Mouse (Mus musculus): ENCODE measurements around the gene Htra3. TPM values are rescaled to one million over a fixed set of nuclear protein-coding genes. Genes with fewer than 3 reads are reported as not detected.

The Htra3 gene
- polyA plus RNA-seq, 1 experiment from 2014 or later = 10.4 TPM

DNA sequence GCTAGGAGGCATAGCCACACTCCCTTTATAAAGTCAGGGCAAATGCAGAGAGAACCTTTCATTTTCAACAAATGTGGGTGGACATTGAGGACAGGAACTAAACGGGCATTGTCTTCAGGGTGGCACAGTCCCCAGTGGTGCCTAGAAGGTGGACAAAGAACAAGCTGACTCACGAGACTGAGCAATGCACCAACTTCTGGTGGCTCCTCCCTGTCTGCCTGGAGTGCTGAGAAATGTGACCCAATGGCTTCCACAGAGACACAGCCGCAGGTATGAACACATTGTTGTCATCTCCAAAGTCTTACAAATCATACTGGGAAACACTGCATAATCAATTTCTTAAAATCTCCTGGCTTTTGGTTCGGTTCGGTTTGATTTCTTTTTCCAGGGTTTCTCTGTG is 37.9 kb upstream of the Htra3 start:
- no peak for ATAC-seq
- 81% methylated on average over 5 of the region's 5 CpGs for WGBS

DNA sequence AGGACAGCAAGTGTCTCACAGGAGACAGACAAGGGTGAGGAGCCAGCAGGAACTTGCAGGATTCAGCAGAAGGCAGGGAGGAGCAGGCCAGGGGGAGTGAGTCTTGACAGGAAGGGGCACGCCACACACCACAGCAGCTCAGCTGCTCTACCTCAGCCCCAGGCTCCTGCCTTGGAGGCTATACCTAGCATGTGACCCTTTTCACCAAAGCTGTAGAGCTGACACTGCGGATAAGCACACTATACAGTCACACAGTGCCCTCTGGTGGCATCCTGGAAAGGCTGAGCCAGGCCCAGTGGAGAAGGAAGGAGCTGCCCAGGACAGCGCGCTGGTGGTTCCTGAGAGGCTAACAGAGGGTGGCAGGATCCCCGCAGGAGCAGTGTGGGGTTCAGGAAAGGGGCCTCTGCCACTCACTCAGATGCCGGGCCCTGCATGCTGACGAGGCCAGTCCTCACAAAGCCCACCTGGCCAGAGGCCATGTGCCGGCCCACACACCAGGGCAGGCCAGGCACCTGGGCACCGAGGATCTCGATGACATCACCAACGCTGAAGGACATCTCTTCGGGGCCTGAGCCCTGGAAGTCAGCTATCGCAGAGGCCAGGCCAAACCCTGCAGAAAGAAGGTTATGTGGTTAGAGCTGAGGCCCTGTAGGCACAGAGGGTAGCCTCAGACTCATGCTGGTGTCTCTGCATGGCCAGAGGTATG is 34.2 kb upstream of the Htra3 start:
- H3K4me2 ChIP-seq (replicated peaks) = no peak overlapping the region
- no peaks in the 10 kb centered on the region for H3K36me3 ChIP-seq
- H3K4me3 ChIP-seq (replicated peaks) = no peak overlapping the region
- ATAC-seq = peak; percentile 94
- H3K9ac ChIP-seq (replicated peaks) = no peak overlapping the region
- no peak overlapping the region for H3K27ac ChIP-seq
- no peaks in the 10 kb centered on the region for H3K27me3 ChIP-seq
- no peaks in the 10 kb centered on the region for H3K4me1 ChIP-seq (replicated peaks)
- 52% methylated on average over 13 of the region's 13 CpGs for WGBS
- H3K9me3 ChIP-seq = no peaks in the 10 kb centered on the region

More for the DNA sequence above, 37.9 kb upstream of the Htra3 start:
- H3K36me3 ChIP-seq = no peaks in the 10 kb centered on the region
- no peaks in the 10 kb centered on the region for H3K4me1 ChIP-seq (replicated peaks)
- H3K9me3 ChIP-seq = no peaks in the 10 kb centered on the region
- H3K27me3 ChIP-seq = no peaks in the 10 kb centered on the region
- H3K9ac ChIP-seq (replicated peaks) = no peak overlapping the region
- no peak overlapping the region for H3K4me3 ChIP-seq (replicated peaks)
- H3K4me2 ChIP-seq (replicated peaks) = no peak overlapping the region
- H3K27ac ChIP-seq = no peak overlapping the region

DNA sequence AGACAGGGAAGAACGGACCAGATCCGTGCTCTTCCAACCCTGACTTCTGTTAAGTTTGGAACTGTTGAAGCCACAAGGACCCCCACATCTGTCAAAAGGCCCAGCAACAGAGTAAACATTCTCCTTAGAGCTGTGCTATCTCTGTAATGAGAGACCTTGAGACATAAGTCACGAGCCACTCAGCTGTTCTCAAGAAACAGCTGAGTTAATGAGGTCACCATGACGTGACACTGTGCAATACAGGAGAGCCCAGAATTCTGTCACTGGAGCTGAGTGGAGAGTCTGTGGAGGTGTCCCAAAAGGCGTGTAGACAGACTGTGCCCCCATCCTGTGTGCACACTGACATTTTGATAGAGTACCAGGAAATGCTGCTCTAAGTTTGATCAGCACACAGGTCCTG is 32.9 kb upstream of the Htra3 start:
- H3K4me2 ChIP-seq (replicated peaks) = no peak overlapping the region
- H3K4me3 ChIP-seq (replicated peaks) = no peak overlapping the region
- 79% methylated on average over 5 of the region's 5 CpGs for WGBS
- no peaks in the 10 kb centered on the region for H3K36me3 ChIP-seq
- no peak overlapping the region for H3K27ac ChIP-seq
- H3K27me3 ChIP-seq = no peaks in the 10 kb centered on the region
- ATAC-seq = no peak
- no peaks in the 10 kb centered on the region for H3K4me1 ChIP-seq (replicated peaks)
- no peaks in the 10 kb centered on the region for H3K9me3 ChIP-seq
- H3K9ac ChIP-seq (replicated peaks) = no peak overlapping the region

DNA sequence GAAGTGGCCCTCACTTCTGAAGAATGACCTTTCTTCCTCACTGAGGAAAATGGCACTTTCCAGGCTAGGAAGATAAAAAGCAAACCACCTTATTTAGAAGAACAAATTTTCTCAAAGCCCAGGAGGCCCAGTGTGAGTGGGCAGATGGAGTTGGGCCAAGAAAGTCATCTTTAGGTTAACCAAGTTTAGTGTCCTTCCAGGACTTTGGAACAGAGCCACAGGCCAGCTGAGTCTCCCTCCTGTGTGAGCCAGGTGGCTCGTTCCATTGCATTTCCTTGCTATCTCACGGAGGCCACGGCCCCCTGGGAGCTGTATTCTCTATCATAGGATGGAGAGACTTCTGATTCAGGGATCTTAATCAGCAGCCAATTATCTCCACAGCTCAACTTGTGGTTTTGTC is 31.3 kb upstream of the Htra3 start:
- Histone ChIP-seq H3K4me2 (replicated peaks) (no peak overlapping the region), H3K4me1 (replicated peaks) (no peaks in the 10 kb centered on the region), H3K9ac (replicated peaks) (no peak overlapping the region), H3K4me3 (replicated peaks) (no peak overlapping the region), H3K27ac (no peak overlapping the region), H3K9me3 (no peaks in the 10 kb centered on the region), H3K36me3 (no peaks in the 10 kb centered on the region), H3K27me3 (no peaks in the 10 kb centered on the region)
- no peak for ATAC-seq
- WGBS = 76% methylated on average over 3 of the region's 3 CpGs

DNA sequence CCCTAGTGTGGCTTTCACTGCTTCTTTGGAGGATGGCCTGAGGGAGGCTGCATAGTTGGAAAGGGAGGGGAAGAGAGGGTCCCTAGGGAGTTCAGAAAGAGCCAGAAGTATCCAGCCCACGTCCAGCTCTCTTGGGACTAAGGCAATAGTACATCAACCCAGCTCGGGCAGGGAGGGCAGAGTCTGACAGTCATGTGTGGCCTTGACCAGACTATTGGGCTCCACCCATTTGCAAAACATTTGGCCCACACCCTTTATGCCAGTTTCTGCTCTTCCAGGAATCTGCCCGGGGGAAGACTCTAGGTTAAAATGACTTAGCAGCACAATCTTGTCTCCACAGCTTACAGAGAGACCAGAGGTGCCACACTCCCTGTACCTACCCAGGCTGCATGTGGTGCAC is 30.9 kb upstream of the Htra3 start:
- Histone ChIP-seq H3K4me3 (replicated peaks) (no peak overlapping the region), H3K4me1 (replicated peaks) (no peaks in the 10 kb centered on the region), H3K27me3 (no peaks in the 10 kb centered on the region), H3K36me3 (no peaks in the 10 kb centered on the region), H3K9me3 (no peaks in the 10 kb centered on the region), H3K27ac (no peak overlapping the region), H3K4me2 (replicated peaks) (no peak overlapping the region), H3K9ac (replicated peaks) (no peak overlapping the region)
- ATAC-seq = no peak
- WGBS = 76% methylated on average over 3 of the region's 3 CpGs

DNA sequence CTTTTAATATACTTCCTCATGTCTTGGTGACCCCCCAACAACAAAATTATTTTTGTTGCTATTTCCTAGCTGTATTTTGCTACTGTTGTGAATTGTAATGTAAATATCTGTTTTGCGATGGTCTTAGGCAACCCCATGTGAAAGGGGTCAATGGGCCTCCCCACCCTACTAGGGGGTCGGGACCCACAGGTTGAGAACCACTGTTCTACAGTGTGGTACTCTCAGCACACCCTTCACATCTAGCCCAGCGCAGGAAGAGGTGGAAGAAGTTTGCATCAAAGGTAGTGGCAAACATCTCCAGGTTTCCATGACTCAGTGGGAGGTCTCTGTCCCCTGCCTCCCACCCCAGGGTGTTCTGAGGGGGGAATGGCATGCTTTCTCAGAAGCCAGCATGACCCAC is 25.8 kb upstream of the Htra3 start:
- 83% methylated on average over 3 of the region's 3 CpGs for WGBS
- no peaks in the 10 kb centered on the region for H3K9me3 ChIP-seq
- no peaks in the 10 kb centered on the region for H3K36me3 ChIP-seq
- H3K4me3 ChIP-seq (replicated peaks) = no peak overlapping the region
- no peak for ATAC-seq
- H3K9ac ChIP-seq (replicated peaks) = no peak overlapping the region
- no peak overlapping the region for H3K4me2 ChIP-seq (replicated peaks)
- no peak overlapping the region for H3K27ac ChIP-seq
- H3K4me1 ChIP-seq (replicated peaks) = no peaks in the 10 kb centered on the region
- H3K27me3 ChIP-seq = no peaks in the 10 kb centered on the region

DNA sequence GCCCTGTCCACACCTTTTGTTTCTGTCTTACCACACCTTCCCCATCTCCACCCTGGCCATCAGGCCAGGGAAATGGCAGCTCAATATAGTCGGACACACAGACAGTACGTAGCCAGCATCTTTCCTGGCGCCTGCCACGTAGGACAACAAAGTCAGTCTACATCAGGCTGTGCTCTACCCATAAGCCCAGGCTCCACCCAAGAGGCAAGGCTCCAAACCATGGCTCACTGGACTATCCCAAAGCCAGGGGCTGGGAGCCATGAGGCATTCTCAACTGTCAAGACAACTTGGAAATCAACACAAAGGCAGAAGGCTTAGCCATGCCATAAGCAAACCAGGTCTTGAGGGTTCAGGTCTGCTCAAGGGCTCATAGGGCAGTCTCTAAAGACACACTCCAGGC is 24.2 kb upstream of the Htra3 start:
- Histone ChIP-seq H3K4me2 (replicated peaks) (no peak overlapping the region), H3K27ac (no peak overlapping the region), H3K36me3 (no peaks in the 10 kb centered on the region), H3K4me1 (replicated peaks) (no peaks in the 10 kb centered on the region), H3K9ac (replicated peaks) (no peak overlapping the region), H3K4me3 (replicated peaks) (no peak overlapping the region), H3K9me3 (no peaks in the 10 kb centered on the region), H3K27me3 (no peaks in the 10 kb centered on the region)
- no peak for ATAC-seq
- 90% methylated on average over 4 of the region's 4 CpGs for WGBS

DNA sequence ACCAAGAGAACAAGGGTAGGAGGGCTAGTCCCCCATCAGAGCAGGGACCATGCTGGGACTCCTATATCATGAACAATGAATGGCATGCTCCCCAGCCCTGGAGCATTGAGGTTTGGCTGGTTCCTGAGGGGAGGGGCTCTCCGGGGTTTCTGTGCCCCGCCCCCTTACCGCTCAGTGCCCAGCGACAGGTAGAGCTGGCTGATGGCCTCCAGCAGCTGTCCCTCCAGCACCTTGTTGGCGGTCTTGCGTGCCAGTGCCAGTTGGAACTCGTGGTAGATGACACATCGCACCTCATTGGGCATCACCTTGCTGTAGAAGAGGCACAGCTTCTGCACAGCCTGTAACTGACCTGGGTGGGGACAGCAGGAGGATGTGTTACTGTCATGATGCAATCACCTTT is 23.6 kb upstream of the Htra3 start:
- WGBS = 88% methylated on average over 8 of the region's 8 CpGs
- no peaks in the 10 kb centered on the region for H3K27me3 ChIP-seq
- no peaks in the 10 kb centered on the region for H3K36me3 ChIP-seq
- H3K27ac ChIP-seq = no peak overlapping the region
- ATAC-seq = no peak
- H3K9me3 ChIP-seq = no peaks in the 10 kb centered on the region
- no peak overlapping the region for H3K4me2 ChIP-seq (replicated peaks)
- H3K4me3 ChIP-seq (replicated peaks) = no peak overlapping the region
- no peaks in the 10 kb centered on the region for H3K4me1 ChIP-seq (replicated peaks)
- no peak overlapping the region for H3K9ac ChIP-seq (replicated peaks)

DNA sequence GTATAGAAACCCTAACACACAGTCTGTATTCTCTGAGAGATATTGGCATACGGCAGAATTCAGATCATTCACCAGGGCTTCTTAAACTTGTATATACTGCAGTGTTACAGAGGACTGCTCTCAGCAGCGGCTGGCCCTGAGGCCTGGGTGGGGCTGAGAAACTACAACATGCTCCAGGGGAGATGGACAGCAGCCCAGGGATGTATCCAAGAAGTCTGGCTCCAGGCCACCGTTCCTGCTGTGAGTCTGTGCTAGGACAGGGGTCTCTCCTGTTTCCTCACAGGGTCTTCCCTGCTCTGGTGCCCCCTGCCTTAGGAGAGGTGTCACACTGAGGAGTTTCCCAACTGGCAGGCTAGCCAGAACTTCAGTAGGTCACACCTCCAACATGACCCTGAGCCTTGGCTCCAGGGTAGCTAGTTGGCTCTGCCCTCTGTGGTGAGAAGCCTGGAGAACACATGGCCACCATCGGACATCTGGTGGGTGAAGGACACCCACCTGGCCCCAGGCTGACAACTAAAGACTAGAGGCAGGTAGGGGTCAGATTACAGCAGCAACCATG is 23.1 kb upstream of the Htra3 start:
- Histone ChIP-seq H3K27me3 (no peaks in the 10 kb centered on the region), H3K9me3 (no peaks in the 10 kb centered on the region), H3K27ac (no peak overlapping the region), H3K9ac (replicated peaks) (no peak overlapping the region), H3K4me3 (replicated peaks) (no peak overlapping the region), H3K4me2 (replicated peaks) (no peak overlapping the region), H3K36me3 (no peaks in the 10 kb centered on the region), H3K4me1 (replicated peaks) (no peaks in the 10 kb centered on the region)
- no peak for ATAC-seq
- WGBS = 80% methylated on average over 4 of the region's 4 CpGs

DNA sequence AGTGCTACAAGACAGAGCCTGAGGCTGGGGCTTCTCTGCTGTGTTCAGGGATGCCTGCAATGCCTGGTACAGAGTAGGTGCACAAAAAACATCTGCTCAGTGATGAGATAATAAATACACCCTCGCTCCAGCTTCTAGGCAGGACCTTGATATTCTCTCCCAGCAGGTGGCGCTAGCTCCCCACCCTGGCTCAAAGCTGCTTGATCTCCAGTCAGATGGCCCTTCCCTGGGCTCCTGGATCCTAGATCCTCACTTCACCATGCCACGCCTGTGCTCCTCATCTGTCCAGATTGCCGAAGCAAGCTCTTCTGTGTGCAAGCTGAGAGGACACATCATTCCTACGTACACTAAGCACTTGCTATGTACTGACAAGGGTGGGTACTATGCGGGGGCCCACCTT is 21.5 kb upstream of the Htra3 start:
- Histone ChIP-seq H3K36me3 (no peaks in the 10 kb centered on the region), H3K9ac (replicated peaks) (no peak overlapping the region), H3K4me1 (replicated peaks) (no peaks in the 10 kb centered on the region), H3K4me2 (replicated peaks) (no peak overlapping the region), H3K9me3 (no peaks in the 10 kb centered on the region), H3K27ac (no peak overlapping the region), H3K27me3 (no peaks in the 10 kb centered on the region), H3K4me3 (replicated peaks) (no peak overlapping the region)
- no peak for ATAC-seq
- 47% methylated on average over 6 of the region's 6 CpGs for WGBS

DNA sequence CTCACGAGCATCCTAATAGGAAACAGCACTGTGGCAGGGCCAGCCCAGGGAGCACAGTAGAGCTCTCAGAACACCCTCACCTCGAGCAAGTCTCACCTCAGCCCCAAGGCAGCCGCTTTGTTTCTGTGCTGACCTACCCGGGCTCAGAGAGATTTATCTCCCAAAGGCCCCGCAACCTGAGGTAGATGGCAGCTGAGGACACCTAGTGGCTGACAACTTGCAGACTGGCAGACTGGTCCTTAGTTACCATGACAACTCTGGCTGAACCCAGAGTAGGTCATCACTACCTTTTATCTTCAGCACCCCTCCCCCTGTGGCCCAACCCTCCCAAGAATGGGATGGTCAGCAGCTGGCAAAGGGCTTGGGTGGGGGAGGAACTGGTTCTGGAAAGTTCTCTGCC is 16.2 kb upstream of the Htra3 start:
- 0 out of 2 replicates have a peak, but pooled peaks have one; percentile 27 for ATAC-seq
- WGBS = 20% methylated on average over 5 of the region's 5 CpGs

DNA sequence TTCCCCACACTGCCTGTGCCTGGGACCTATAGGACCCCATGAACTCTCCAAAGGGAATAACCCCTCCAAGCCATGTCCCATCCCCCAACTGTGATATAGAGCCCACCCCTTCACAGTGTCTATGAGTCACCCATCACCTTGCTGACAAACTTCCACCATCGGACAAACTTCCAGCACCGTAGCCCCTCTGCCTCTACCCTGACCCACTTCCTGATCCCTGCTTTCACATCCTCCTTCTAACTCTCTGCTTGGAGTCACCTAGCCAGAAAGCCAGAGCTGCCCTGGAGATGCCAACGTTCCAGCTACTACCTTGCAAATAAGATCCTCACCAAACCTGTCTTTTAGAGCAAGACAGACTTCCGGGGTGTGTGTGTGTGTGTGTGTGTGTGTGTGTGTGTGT is 14.1 kb upstream of the Htra3 start:
- Histone ChIP-seq H3K9me3 (no peaks in the 10 kb centered on the region), H3K36me3 (no peaks in the 10 kb centered on the region), H3K27me3 (no peaks in the 10 kb centered on the region), H3K27ac (no peak overlapping the region), H3K4me1 (replicated peaks) (no peaks in the 10 kb centered on the region), H3K4me2 (replicated peaks) (no peak overlapping the region), H3K9ac (replicated peaks) (no peak overlapping the region), H3K4me3 (replicated peaks) (no peak overlapping the region)
- no peak for ATAC-seq
- 80% methylated on average over 4 of the region's 4 CpGs for WGBS

More for the DNA sequence above, 16.2 kb upstream of the Htra3 start:
- Histone ChIP-seq H3K4me3 (replicated peaks) (no peak overlapping the region), H3K27ac (no peak overlapping the region), H3K4me2 (replicated peaks) (no peak overlapping the region), H3K9ac (replicated peaks) (no peak overlapping the region), H3K9me3 (no peaks in the 10 kb centered on the region), H3K4me1 (replicated peaks) (no peaks in the 10 kb centered on the region), H3K36me3 (no peaks in the 10 kb centered on the region), H3K27me3 (no peaks in the 10 kb centered on the region)

DNA sequence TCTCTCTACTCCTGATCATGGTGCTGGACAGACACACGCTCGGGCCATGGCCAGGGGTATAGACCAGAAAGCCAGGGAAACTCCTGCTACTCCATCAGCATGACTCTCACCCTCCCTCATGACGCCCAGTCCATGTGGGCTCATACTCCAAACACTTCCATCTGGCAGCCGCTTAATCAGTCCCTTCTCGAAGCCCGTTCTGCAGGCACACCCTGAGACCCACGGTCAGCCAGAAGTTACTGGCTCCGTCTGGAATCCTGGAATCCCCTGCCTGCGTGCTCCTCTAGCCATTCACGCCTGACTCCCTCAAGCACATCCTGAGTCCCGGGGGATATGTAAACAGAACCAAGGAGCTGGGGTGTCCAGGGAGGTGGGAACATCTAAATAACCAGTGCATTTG is 11.7 kb upstream of the Htra3 start:
- H3K27me3 ChIP-seq = no peaks in the 10 kb centered on the region
- no peak for ATAC-seq
- no peaks in the 10 kb centered on the region for H3K9me3 ChIP-seq
- no peak overlapping the region for H3K4me3 ChIP-seq (replicated peaks)
- H3K36me3 ChIP-seq = no peaks in the 10 kb centered on the region
- H3K4me2 ChIP-seq (replicated peaks) = no peak overlapping the region
- WGBS = 77% methylated on average over 11 of the region's 11 CpGs
- H3K9ac ChIP-seq (replicated peaks) = no peak overlapping the region
- H3K4me1 ChIP-seq (replicated peaks) = no peaks in the 10 kb centered on the region
- H3K27ac ChIP-seq = no peak overlapping the region
